Comparison of ENCODE assay signal across 14 mouse cellular contexts in genomic region chr1:174719729-174720458, GRCm38 (mm10).
DNase-seq lines count a peak whose midpoint lies in the region; ATAC-seq and TF ChIP-seq lines count a peak whose summit lies in the region.
"Had no signal": no experiment of that assay in that cellular context is flagged by ENCODE, and none has a peak within 500 bp of the region (broad histone marks: within the 10 kb centered on the region; RNA-seq: fewer than 3 reads in every experiment).

No protein-coding gene starts in this region.

- no peak overlapping the region for H3K27ac ChIP-seq in hindbrain, postnatal 0 days
- H3K27ac ChIP-seq: embryonic facial prominence, embryonic 13.5 days; gastrocnemius, adult 2 months; macrophage; midbrain, embryonic 12.5 days had no signal

- no peak overlapping the region for H3K9ac ChIP-seq in hindbrain, postnatal 0 days (replicated peaks; ENCODE audit: low read length)
- H3K9ac ChIP-seq: embryonic facial prominence, embryonic 13.5 days; midbrain, embryonic 12.5 days had no signal

- no peaks in the 10 kb centered on the region for H3K4me1 ChIP-seq in hindbrain, postnatal 0 days (ENCODE audit: insufficient read depth, low read length)
- H3K4me1 ChIP-seq: embryonic facial prominence, embryonic 13.5 days; midbrain, embryonic 12.5 days had no signal

- WGBS in hindbrain, postnatal 0 days: 77% methylated on average over 12 of the region's 12 CpGs

- no peak overlapping the region for H3K4me2 ChIP-seq in hindbrain, postnatal 0 days (ENCODE audit: low read depth, low read length)
- H3K4me2 ChIP-seq: embryonic facial prominence, embryonic 13.5 days; midbrain, embryonic 12.5 days had no signal

- no peaks in the 10 kb centered on the region for H3K9me3 ChIP-seq in hindbrain, postnatal 0 days (ENCODE audit: low read length)
- H3K9me3 ChIP-seq: embryonic facial prominence, embryonic 13.5 days; midbrain, embryonic 12.5 days had no signal

- DNase-seq in left cerebral cortex, postnatal 4 days: peak; percentile 44
- DNase-seq in left cerebral cortex, postnatal 36 days (ENCODE audit: low spot score in 2 of 2): no peak
- peak; percentile 82 for DNase-seq in cerebellum, adult 11-12 months
- DNase-seq in cerebellum, postnatal 14 days: peak; percentile 78 to 82
- peak; percentile 31 for DNase-seq in hindbrain, postnatal 0 days (ENCODE audit: low spot score)
- no peak for DNase-seq in layer of hippocampus, postnatal 25 days (ENCODE audit: extremely low spot score in 1 of 2, low spot score in 1 of 2)
- DNase-seq: adrenal gland, postnatal 10 days; gastrocnemius, adult 2 months; lung, adult 2 months; thymus, adult 18-20 months had no signal

- peak; percentile 74 for ATAC-seq in hindbrain, postnatal 0 days
- no peak for ATAC-seq in inflammation-experienced regulatory T-cells, adult 6 months

- intact Hi-C loops in left cerebral cortex, postnatal 4 days (cut with DNase I): no loop called here
- intact Hi-C loops in left cerebral cortex, postnatal 36 days (cut with DNase I): no loop called here

- H3K36me3 ChIP-seq in hindbrain, postnatal 0 days (ENCODE audit: insufficient read depth, low read length): peaks cover 3% of the 10 kb centered on the region; the same call in 1 of the 2 replicates

- no peak overlapping the region for H3K4me3 ChIP-seq in hindbrain, postnatal 0 days (ENCODE audit: low read length)
- H3K4me3 ChIP-seq: embryonic facial prominence, embryonic 13.5 days; gastrocnemius, adult 2 months; midbrain, embryonic 12.5 days had no signal

- no peak for TF ChIP-seq CTCF in hindbrain, postnatal 0 days (IDR thresholded peaks at IDR 0.05; ENCODE audit: low read depth)

- no peaks in the 10 kb centered on the region for H3K27me3 ChIP-seq in hindbrain, postnatal 0 days (ENCODE audit: insufficient read depth, low read length)
- H3K27me3 ChIP-seq: embryonic facial prominence, embryonic 13.5 days; midbrain, embryonic 12.5 days had no signal

Comparison
In these comparisons a context has a peak if more than half of its experiments do, and no peak if none do; other contexts are left out.
1. DNase-seq: peak in left cerebral cortex, postnatal 4 days (single experiment), cerebellum, adult 11-12 months (single experiment), cerebellum, postnatal 14 days (2 of 2) and hindbrain, postnatal 0 days (single experiment); none in left cerebral cortex, postnatal 36 days (0 of 2) and layer of hippocampus, postnatal 25 days (0 of 2).